Mouse (Mus musculus) forebrain, embryonic 14.5 days (tissue): ENCODE measurements around the gene Dusp15. TPM values are rescaled to one million over a fixed set of nuclear protein-coding genes. Genes with fewer than 3 reads are reported as not detected.

Source experiments
- ATAC-seq: fragments of 200-750 bp; cut with Nextera tagmentation; 2 replicates; pipeline ENCODE4 v1.8.0; 2017; ENCODE audit warnings: mild to moderate bottlenecking, moderate library complexity
- DNase-seq: peaks from one replicate; pipeline ENCODE4 v3.0.0-alpha.2; 2015; ENCODE audit warnings: low spot score
- H3K27ac ChIP-seq: fragments of 300-500 bp; sonication (generic); 2 replicates; pipeline ENCODE4 v1.5.1; 2014; ENCODE audit warnings: low read depth, mild to moderate bottlenecking, control low read depth, low read length, moderate library complexity
- H3K27me3 ChIP-seq: fragments of 300-500 bp; sonication (generic); replicated peaks from 2 replicates; pipeline ENCODE4 v1.6.1; 2014; ENCODE audit warnings: low read length, control low read depth, mixed read lengths; ENCODE audit not compliant: control insufficient read depth, insufficient read depth
- H3K36me3 ChIP-seq: fragments of 300-500 bp; sonication (generic); 2 replicates; pipeline ENCODE4 v1.6.1; 2014; ENCODE audit warnings: low read length, control low read depth; ENCODE audit not compliant: control insufficient read depth, insufficient read depth
- H3K4me1 ChIP-seq: fragments of 300-500 bp; sonication (generic); 2 replicates; pipeline ENCODE4 v1.6.1; 2014; ENCODE audit warnings: antibody characterized with exemption, low read length, control low read depth; ENCODE audit not compliant: control insufficient read depth, insufficient read depth
- H3K4me2 ChIP-seq: fragments of 300-500 bp; sonication (generic); 2 replicates; pipeline ENCODE4 v1.6.1; 2014; ENCODE audit warnings: mild to moderate bottlenecking, control low read depth, low read length
- H3K4me3 ChIP-seq: fragments of 300-500 bp; sonication (generic); 2 replicates; pipeline ENCODE4 v1.5.1; 2014; ENCODE audit warnings: low read depth, low read length, control low read depth
- H3K9ac ChIP-seq: fragments of 300-500 bp; sonication (generic); 2 replicates; pipeline ENCODE4 v1.6.1; 2014; ENCODE audit warnings: mild to moderate bottlenecking, low read length, control low read depth, moderate library complexity
- H3K9me3 ChIP-seq: fragments of 300-500 bp; sonication (generic); replicated peaks from 2 replicates; pipeline ENCODE4 v1.6.1; 2016; ENCODE audit warnings: low read length, control low read depth, mixed read lengths; ENCODE audit not compliant: control insufficient read depth
- WGBS: fragments of 180-500 bp; shearing (Covaris S2); extraction: QIAGEN DNeasy Blood & Tissue Kit; methylation state at CpG from one replicate; pipeline ENCODE4 v1.1.7; 2014; 5-methylcytosine and 5-hydroxymethylcytosine counted together
- polyA plus RNA-seq: library from polyadenylated mRNA; unstranded; fragments of >200 nt; fragmentation: Nextera tagmentation; extraction: Ambion mirVana; gene quantifications from 2 replicates; pipeline ENCODE4 v1.2.1, GENCODE M21; 2014

The Dusp15 gene
- polyA plus RNA-seq, 1 experiment from 2014 or later, result 6.4 TPM

DNA sequence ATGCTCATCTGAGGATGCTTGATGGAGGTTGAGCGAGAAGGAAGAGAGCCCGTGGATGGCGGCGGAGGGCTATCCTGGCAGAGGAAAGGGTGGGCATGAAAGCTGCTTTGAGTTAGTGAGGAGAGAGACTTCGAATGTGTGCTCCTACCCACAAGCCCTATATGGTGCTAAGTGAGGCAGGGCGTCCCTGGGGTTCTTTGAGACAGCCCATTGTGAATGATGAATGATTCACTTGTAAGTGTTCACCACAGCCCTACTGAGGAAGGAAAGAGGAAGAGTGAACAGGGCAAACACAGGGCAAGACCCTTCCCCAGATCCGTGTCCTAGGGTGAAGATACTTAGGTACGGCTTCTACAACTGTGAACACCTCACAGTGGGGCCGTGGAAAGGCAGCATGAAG is 24.6 kb downstream of the Dusp15 start:
- WGBS, result 83% methylated on average over 9 of the region's 9 CpGs

DNA sequence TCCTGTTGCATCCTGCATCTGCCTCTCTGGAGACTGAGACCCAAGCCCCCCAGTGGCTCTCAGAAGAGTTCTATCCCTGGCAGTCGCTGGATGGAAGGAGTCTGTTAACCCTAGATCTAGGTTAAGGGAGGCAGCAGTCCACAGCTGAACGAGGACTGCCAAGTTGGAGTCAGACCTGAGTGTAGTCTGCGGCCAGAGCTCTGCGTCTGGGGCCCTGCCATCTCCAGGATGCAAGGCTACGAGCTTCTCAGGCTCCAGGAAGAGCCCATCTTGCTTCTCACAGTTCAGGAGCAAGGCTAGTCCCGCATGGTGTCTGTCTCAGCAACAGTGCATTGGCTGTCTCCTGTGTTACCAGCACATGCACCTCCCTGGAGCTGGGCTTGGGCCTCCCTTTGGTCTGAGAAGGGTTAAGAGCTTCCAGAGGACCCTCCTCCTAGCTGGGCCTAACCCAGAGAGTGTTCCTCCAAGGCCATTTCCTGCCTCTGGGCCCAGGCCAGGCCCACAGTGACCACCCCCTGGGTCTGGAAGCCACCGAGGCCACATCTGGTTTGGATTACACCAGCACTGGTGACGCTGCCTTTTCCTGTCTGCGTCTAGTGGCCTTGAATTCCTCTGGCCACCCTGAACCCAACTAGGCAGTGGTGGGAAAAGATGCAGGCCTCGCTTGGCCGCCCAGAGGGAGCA is 26.2 kb downstream of the Dusp15 start:
- H3K9me3 ChIP-seq, result no peaks in the 10 kb centered on the region
- ATAC-seq (no peak), DNase-seq (no peak)
- H3K27me3 ChIP-seq, result no peaks in the 10 kb centered on the region
- no peak overlapping the region for H3K27ac ChIP-seq
- H3K4me3 ChIP-seq, result no peak overlapping the region
- H3K4me2 ChIP-seq, result no peak overlapping the region
- H3K9ac ChIP-seq, result no peak overlapping the region
- no peaks in the 10 kb centered on the region for H3K36me3 ChIP-seq
- H3K4me1 ChIP-seq, result no peaks in the 10 kb centered on the region
- 74% methylated on average over 11 of the region's 11 CpGs for WGBS

More for the DNA sequence above, 24.6 kb downstream of the Dusp15 start:
- DNase-seq (no peak), ATAC-seq (no peak)
- Histone ChIP-seq H3K36me3 (no peaks in the 10 kb centered on the region), H3K9ac (no peak overlapping the region), H3K27ac (no peak overlapping the region), H3K4me1 (no peaks in the 10 kb centered on the region), H3K4me3 (no peak overlapping the region), H3K4me2 (no peak overlapping the region), H3K27me3 (no peaks in the 10 kb centered on the region), H3K9me3 (no peaks in the 10 kb centered on the region)

DNA sequence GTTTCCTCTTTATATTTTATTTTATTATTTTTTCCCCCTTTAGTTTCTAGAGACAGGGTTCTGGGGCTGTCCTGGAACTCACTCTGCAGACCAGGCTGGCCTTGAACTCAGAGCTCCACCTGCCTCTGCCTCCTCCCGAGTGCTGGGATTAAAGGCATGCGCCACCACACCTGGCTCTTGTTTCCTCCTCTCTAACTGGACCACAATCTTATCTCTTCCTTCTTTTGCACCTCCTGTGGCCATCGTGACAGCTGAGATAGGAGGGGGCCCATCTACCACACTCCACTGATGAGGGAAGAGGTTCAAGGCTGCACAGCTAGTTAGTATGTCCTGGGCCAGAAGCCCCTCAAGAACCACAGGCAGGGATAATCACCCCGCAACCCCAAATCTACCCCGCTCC is 27.0 kb downstream of the Dusp15 start:
- Histone ChIP-seq H3K4me2 (no peak overlapping the region), H3K9ac (no peak overlapping the region), H3K4me3 (no peak overlapping the region), H3K27me3 (no peaks in the 10 kb centered on the region), H3K4me1 (no peaks in the 10 kb centered on the region), H3K9me3 (no peaks in the 10 kb centered on the region), H3K27ac (no peak overlapping the region), H3K36me3 (no peaks in the 10 kb centered on the region)
- 88% methylated on average over 5 of the region's 5 CpGs for WGBS
- DNase-seq (no peak), ATAC-seq (no peak)

DNA sequence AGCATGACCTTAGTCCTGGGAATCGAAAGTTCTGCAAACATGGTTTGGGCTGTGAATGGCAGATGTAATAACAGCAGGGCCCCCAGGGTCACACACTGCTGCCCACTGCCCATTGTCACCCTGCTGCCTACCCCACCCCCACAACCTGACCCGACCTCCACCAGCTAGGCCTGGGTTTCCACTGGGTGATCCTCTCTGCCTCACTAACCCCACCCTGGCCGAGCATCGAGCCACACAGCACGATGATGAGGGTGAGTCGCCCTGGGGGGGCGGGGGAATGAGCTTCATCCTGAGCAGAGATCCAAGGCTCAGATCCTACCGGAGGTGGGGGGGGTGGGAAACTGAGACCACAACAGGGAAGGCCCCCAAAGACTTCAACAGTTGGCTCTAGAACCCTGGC is 27.4 kb downstream of the Dusp15 start:
- DNase-seq (no peak), ATAC-seq (no peak)
- Histone ChIP-seq H3K4me3 (no peak overlapping the region), H3K9me3 (no peaks in the 10 kb centered on the region), H3K36me3 (no peaks in the 10 kb centered on the region), H3K27ac (no peak overlapping the region), H3K4me1 (no peaks in the 10 kb centered on the region), H3K9ac (no peak overlapping the region), H3K27me3 (no peaks in the 10 kb centered on the region), H3K4me2 (no peak overlapping the region)
- WGBS, result 63% methylated on average over 8 of the region's 8 CpGs

GRCm38 (mm10) chr2:152923621-152924020 is 27.9 kb downstream of the Dusp15 start:
- ATAC-seq (peak; percentile 37; the same call in 1 of the 2 replicates), DNase-seq (peak; percentile 44)
- WGBS, result 49% methylated on average over 3 of the region's 3 CpGs
- H3K4me1 ChIP-seq, result no peaks in the 10 kb centered on the region
- no peaks in the 10 kb centered on the region for H3K27me3 ChIP-seq
- H3K9me3 ChIP-seq, result no peaks in the 10 kb centered on the region
- H3K9ac ChIP-seq, result no peak overlapping the region
- no peak overlapping the region for H3K4me2 ChIP-seq
- H3K27ac ChIP-seq, result no peak overlapping the region
- H3K4me3 ChIP-seq, result no peak overlapping the region
- no peaks in the 10 kb centered on the region for H3K36me3 ChIP-seq

- Histone ChIP-seq H3K4me3 (no peak overlapping the region), H3K4me1 (no peaks in the 10 kb centered on the region), H3K36me3 (no peaks in the 10 kb centered on the region), H3K9me3 (no peaks in the 10 kb centered on the region), H3K27ac (no peak overlapping the region), H3K4me2 (no peak overlapping the region), H3K9ac (no peak overlapping the region), H3K27me3 (no peaks in the 10 kb centered on the region)
- WGBS, result 37% methylated on average over 6 of the region's 7 CpGs
- no peak for DNase-seq
- no peak for ATAC-seq
Observed at GRCm38 (mm10) chr2:152922376-152922775, 29.1 kb downstream of the Dusp15 start.

DNA sequence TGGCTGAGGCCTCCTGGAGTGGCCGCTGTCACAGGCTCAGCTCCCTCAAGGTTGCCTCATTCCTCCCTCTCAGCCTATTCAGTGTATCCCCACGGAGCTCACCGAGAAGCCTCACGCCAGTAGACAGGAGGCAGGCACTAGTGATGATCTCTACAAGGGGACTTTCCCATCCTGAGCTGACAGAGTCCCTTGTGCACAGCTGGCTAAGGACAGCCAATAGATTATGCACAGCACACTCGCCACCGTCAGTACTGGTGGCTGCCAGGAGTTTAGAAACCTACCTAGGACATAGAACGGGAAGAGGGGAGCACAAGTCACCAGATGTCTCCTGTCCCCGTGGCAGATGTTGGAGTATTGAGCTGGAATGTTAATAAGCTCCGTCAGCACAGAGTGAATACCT is 33.8 kb downstream of the Dusp15 start:
- Histone ChIP-seq H3K27me3 (peaks cover 11% of the 10 kb centered on the region), H3K36me3 (no peaks in the 10 kb centered on the region), H3K9me3 (no peaks in the 10 kb centered on the region), H3K9ac (no peak overlapping the region), H3K27ac (no peak overlapping the region), H3K4me1 (no peaks in the 10 kb centered on the region), H3K4me3 (no peak overlapping the region), H3K4me2 (no peak overlapping the region)
- DNase-seq (no peak), ATAC-seq (no peak)
- 57% methylated on average over 9 of the region's 9 CpGs for WGBS

DNA sequence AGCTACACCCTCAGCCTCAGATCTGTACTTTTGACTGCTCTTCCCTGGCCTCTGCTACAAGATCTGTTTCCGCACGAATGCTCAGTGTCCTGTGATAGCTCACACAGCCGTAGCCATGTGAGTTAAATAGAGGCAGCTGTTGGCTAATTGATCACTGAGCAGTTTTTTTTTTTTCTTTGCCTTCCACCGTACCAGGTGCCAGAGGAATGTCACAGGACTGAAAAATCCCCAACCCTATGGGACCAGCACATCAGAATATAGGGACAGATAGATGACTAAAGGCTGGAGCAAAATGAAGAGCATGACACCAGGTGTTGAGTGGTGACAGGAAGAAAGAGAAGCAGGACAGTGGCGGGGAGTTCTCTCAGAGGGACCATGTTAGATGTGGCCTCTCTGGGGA is 35.4 kb downstream of the Dusp15 start:
- H3K36me3 ChIP-seq, result no peaks in the 10 kb centered on the region
- H3K9me3 ChIP-seq, result no peaks in the 10 kb centered on the region
- WGBS, result 56% methylated on average over 5 of the region's 5 CpGs
- no peak overlapping the region for H3K4me3 ChIP-seq
- H3K4me2 ChIP-seq, result no peak overlapping the region
- no peaks in the 10 kb centered on the region for H3K4me1 ChIP-seq
- H3K27ac ChIP-seq, result no peak overlapping the region
- ATAC-seq, result no peak
- peaks cover 22% of the 10 kb centered on the region for H3K27me3 ChIP-seq
- no peak overlapping the region for H3K9ac ChIP-seq
- no peak for DNase-seq

GRCm38 (mm10) chr2:152915453-152915852 is 36.0 kb downstream of the Dusp15 start:
- DNase-seq (no peak), ATAC-seq (no peak)
- Histone ChIP-seq H3K9me3 (no peaks in the 10 kb centered on the region), H3K27me3 (peaks cover 22% of the 10 kb centered on the region), H3K9ac (no peak overlapping the region), H3K27ac (no peak overlapping the region), H3K36me3 (no peaks in the 10 kb centered on the region), H3K4me1 (no peaks in the 10 kb centered on the region), H3K4me2 (no peak overlapping the region), H3K4me3 (no peak overlapping the region)
- WGBS, result 74% methylated on average over 4 of the region's 4 CpGs
